Mouse (Mus musculus) gastrocnemius, postnatal 25 days (tissue): ENCODE results near the gene Rad51b. TPM values are rescaled to one million over a fixed set of nuclear protein-coding genes. Genes with fewer than 3 reads are reported as not detected.
A peak's percentile ranks its signal among the peaks of the same experiment; 100 is the strongest.

Experiments
- DNase-seq: peaks from one replicate; pipeline ENCODE4 v3.0.0; 2022
- total RNA-seq, 2 experiments: library from RNA; stranded (reverse); gene quantifications; 1 replicate in 1 of 2; 2 replicates in 1 of 2; pipeline ENCODE4 v1.2.3; 2021

Gene Rad51b
- total RNA-seq, 2 experiments from 2014 or later: 0.13 TPM; not detected in 1

DNA sequence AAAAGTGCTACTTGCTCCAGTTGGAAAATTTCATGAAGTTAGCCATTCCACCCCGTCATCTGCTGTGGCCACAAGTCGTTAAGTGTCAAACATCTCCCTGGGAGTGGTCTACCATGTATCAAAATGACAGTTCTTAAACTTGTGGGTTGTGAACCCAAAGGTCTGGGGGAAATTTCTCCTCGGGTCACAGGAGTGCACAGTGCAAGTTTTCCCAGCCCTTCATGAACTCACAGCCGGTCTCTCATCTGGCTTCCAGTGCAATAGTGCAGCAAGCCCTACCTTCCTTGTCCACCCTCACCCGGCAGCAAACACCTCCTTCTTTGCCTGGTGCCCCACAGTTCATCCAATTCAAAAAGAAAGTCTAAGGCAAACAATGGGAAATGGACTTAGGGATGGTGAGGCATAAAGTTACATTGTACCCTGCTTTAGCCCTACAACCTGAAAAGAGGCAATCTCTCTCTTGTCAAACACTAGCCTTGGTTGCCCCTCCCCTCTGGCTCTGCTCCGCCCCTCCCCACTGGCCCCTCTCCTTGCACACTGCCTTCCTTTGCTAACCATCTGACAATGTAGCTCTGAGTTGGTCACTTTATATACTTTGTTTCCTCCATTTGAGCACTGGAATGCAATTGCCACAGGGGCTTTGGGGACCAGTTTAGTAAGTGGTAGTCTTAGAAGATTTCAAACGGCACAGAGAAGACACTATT lies 390.8 kb downstream of the Rad51b start:
- DNase-seq: no peak

DNA sequence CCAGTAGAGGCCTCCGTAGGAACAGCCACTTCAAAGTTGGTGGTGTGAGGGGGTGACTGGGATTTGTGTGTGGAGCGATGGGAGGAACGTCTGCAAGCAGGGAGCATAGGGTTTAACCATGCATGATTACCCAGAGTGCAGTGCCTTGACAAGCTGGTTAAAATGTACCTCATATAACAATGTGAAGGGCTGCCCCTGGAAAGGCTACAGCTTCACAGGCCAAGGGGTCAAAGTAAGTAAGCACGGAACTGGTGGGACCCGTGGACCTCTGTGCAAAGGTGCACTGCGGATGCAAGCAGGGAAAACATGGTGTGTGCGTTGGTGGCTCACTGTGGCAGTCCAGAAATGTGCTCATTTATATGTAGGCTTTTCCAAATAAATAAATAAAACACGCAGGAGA lies 392.2 kb downstream of the Rad51b start:
- no peak for DNase-seq

DNA sequence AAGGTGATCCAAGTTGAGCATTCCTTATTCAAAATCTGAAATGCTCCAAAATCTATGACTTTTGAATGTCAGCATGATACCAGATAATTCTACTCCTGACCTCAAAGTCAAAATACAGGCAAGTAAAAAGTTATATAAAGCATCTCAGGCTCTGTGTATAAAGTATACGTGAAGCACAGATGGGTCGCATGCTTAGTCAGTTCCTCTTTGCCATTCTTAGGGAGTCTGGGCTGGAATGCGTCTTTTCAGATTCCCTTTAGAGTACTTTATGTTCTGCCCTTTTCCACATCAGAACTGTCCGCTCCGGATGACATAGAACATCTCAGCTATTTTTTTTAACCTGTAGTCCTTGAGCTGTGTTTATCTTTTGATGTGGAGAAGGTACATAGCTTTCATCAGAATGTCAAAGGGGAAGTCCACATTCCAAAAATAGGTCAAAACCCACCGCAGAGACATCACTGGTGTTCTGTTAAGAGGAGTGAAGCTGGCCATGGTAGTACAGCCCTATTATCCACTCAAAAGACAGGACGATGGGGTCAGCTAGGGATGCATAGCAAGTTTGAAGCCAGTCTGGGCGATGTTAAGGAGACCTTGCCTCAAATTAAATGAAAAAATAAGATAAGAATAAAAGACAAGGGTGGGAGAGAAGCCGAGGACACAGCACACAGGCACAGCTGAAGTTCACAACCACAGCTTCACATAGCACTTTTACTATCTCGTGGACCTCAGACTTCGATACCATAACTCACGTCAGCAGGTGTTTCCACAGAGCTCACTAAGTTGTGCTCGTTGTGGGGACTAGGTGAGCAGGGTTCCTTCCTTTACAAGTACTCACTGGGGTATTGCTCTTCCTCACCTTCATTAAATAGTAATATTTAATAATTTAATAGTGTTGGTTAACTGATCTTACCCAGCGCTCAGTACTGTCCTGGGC lies 395.1 kb downstream of the Rad51b start:
- no peak for DNase-seq

DNA sequence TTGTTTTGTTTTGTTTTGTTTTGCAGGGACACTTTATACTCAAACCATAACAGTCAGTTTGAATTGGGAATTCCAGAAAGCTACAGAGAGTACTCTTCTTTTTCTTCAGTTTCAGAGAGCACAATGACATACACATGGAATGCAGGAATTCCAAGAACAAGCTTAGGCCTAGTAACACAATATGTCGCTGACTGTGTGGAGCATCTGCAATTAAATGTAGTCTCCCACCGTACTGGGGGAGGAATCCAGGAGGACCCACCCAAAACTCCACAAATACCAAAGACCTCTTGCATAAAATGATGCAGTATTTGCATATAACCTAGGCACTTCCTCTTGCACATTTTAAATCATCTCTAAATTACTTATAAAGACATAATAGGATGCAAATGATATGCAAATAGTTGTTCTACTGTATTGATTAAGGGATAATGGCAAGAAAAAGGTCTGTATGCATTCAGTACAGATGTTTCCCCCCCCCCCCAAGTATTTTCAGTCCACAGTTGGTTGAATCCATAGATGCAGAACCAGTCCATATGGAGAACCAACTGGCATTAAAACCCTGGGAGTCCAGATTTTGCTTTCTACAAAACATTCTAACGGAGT lies 398.9 kb downstream of the Rad51b start:
- DNase-seq: no peak

DNA sequence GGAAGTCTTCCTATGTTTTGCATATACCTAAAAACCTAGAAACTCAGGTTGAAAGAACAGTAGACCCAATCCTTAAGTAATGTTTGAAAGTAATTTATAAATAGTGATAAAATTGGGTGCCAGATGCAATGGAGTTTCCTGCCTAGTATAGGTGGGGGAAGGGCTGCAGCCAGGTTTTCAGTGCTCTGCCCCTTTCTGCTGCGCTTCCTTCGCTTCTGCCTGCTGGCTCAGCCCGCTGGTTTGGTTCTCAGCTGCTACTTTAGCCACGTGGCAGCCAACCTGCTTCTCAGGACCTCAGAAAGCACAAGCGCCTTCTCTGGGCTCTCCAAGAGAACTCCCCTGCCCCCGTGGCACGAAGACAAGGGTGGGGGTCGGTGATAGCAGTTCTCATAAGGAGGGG lies 406.5 kb downstream of the Rad51b start:
- DNase-seq: no peak

DNA sequence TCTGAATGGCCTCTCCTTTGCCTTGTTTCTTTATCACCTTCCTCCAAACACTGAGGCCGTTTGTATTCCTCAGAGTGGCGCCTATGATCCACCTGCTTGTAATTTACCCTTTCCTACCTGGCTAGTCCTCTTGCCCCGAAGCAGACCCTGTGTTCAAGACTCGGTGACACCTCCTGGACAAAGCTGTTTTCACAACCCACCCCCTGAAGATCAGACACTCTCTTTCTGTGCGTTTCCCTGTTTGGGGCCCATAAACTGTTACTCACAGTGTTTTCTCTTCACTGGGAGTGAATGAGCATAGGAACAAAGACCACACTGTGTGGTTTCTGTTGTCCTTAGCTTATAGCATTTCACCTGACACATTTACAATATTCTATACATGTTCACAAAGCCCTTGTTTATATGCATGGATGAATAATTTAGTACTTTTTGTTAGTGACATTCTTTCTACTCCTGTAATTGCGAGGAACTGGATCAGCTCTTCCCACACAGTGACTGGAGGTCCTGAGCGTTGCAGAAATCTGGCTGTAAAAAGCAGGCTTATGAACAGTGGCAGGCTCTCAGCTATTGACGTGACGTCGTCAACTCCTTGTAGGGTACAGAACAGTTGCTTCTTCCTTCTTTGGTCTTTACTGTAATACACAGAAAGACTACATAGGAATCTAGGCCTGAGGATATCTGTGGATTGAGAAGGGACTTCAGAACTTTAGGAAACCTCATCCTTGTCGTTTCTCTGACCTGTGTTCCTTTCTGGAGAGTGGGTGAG lies 408.6 kb downstream of the Rad51b start:
- DNase-seq: no peak

DNA sequence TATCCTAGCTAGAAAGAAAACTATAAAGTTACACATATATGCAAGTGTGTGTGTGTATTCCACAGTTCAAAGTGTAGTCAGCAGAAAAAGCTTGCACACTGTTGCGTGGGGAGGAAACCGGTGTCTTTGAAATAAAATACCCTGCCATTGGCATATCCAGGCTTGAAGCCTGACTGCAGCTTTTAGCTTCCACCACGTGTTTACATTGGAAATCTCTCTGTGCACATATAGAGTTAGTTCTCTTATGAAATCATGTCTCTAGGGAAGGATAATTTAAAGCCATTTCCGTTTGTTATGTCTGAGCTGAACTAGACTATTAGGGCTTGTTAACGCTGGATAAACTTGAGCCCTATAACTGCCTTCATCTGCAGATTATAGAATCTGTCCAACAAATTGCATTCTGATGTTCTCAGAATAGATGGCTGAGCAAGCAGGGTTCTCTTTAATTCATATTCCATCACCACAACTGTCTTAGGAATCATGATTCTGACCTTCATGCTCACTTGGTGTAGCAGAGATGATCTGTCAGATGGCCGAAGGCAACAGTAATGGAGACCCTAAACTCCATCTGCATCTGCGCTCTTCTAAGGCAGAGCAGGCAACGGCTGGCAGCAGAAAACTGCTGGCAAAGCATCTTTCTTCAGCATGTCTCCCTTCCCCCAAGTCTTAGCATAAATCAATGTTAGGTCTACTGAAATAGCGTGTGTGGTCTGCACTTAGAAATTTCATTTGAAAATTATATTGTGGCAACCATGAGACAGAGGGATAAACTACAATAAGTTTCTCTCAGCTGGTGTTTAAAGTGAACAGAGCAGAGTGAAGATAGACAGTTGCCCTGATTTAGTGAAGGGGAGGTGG lies 410.7 kb downstream of the Rad51b start:
- DNase-seq: no peak

DNA sequence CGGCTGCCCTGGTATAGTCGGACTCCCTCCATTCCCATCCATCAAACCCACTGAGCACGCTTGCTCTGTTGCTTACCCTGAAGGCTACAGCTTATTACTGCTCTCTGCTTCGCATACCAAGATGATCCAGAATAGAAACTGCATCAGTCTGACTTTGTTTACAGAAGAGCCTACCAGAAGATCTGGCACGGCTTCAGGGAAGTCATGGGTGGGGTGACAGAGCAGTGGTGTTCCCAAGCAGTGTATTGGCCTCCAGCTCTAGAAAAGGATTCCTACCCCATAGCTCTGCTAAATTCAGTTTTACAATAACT lies 411.3 kb downstream of the Rad51b start:
- DNase-seq: peak; percentile 21

DNA sequence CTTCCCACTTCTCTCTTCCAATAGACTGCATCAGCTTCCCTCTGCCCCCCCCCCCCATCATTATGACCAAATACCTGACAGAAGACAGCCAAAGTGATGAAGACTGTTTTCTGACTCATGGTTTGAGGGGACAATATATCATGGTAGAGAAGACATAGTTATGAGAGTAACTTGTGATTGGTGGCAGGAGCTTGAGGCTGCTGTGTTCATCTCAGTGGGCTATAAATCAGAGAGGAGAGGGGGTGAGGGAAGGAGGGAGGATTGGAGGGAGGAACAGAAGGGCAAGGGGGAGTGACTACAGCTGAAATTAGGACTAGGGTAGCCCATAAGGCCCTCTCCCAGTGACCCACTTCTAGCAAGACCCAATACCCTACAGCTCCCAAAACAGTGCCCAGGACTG lies 416.2 kb downstream of the Rad51b start:
- DNase-seq: no peak

DNA sequence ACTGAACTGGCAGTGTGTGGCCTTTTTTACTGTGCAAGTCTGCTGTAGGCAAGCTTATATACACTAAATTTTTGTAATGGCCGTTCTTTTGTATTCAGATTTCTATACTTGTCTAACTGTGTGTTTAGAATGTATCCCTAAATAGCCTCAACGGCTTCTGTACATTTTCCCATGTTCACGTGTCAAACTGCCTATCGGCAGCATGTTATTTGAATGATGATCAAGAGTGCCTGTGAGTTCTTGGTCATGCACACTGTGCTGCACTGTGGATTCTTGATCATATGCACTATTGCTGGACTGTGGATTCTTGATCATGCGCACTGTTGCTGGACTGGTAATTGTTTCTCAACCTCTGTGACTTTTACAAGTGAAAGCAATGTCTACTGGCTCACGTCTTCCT lies 417.4 kb downstream of the Rad51b start:
- DNase-seq: no peak

DNA sequence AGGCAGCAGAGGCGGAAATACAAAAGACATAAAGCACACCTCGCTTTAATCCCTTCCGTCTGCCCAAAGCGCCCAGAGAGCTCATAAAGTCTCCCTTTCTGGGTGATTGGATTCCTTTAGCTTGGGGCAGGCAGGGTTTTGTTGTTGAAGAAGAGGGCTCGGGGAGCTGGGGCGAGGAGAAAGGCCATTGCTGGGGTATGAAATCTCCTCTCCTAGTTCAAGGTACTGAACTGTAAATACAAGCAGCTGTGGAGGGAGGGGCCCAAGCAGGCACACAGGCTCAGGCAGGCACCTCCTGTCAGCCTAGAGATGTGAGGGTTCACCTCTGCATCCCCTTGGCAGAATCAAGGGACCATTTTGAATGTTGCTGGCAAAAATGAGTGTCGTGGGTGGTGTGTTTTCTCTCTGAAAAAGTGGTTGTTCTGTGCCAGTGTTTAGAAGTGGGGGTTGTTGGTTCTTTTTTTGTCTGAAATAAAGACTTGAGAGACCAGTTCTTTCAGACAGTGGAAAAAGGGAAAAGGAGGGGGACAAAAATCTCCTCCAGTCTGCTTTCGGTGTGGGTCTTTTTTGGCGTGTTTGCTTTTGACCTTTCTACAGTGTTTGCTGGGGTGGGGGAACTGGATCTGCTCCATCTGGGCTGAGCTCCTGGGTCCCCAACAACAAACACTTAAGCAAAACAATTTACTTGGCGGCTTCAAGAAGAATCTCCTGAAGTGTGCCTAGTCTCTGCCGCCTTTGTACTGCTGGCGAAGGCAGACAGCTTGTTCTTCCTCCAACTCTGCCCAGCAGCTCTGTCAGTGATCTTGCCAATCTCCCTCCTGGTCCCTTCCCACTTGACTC lies 418.6 kb downstream of the Rad51b start:
- no peak for DNase-seq

DNA sequence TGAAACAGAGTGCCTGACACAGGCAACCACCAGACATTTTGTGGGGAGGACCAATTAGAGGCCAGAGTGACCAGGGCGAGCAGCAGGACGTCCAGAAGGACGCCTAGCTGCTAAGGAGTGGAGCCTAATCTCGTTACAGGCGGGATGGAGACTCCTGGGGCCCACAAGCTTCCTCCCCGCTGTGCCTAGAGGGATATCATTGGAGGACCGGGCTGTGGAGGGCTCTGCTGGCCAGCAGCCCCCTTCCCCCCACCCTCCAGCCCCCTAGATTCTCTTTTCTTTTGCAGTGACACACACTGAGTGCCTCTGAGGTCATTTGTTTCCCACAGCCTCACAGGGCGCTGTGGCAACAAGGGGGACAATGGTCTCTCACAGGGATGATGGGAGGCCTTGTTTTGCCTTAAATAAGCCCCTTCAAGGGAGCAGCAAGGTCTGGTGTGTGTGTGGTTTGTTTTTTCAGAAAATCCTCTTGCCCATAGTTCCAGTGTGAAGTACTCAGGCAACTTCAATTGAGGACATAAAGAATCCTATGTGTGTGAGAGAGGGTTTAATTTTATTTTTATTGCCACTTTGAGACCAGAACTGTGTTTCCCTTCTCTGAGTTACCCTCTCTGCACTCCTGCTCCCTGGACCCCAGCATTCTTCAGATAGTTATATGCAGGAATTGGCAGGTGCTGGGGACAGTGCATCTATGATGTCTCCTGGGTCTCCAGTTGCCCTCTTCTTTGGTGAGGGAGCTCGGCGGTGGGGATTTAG lies 422.2 kb downstream of the Rad51b start:
- DNase-seq: no peak

DNA sequence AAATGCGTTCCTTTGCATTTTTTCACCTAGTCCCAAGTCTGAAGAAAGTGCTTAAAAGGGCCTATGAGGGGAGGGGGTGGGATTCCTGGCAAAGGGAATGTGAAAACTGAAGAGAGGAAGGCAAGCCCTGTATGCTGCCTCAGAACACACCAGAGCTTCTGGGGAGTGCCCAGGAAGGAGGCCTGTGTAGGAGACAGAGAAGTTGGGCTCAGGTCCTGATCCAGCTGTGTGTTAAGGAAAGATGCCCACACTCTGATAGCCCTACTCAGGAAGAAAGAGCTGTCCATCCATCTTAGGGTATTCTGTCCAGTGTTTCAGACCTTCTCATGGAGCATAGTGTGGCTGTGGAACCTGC lies 422.7 kb downstream of the Rad51b start:
- no peak for DNase-seq

DNA sequence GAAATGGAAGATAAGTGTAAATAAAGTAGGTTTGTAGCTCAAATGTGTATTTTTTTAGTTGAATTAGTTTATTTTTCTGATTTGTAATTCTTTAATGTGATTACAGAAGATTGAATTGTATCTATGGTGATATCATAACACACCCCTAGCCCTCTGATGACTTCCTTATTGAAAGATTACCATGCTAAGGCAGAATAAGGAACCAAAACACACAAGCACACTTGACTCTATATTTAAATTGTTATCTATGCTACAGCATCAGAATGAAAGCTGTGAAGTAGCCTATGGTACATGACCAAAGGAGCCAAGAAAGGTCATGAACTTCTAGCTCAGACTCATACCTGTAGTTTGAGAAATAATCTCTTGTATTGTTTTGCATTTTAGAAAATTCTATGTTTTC lies 427.8 kb downstream of the Rad51b start:
- DNase-seq: no peak

DNA sequence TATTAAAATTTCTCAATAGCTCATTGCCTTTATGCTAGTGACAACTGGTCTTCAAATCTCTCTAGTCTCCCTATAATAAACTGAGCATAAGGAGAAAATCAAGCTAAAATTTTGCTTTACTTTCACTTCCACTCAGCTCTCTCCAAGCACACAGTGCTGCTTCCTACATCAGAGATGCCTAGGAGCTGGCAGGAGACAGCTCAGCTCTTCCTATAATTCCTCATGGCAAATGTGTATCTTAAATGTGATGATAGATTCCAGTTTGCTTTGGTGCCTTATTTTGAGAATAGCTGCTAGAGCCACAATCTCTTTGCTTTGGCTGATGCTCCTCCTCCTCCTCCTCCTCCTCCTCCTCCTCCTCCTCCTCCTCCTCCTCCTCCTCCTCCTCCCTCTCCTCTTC lies 428.6 kb downstream of the Rad51b start:
- DNase-seq: no peak

DNA sequence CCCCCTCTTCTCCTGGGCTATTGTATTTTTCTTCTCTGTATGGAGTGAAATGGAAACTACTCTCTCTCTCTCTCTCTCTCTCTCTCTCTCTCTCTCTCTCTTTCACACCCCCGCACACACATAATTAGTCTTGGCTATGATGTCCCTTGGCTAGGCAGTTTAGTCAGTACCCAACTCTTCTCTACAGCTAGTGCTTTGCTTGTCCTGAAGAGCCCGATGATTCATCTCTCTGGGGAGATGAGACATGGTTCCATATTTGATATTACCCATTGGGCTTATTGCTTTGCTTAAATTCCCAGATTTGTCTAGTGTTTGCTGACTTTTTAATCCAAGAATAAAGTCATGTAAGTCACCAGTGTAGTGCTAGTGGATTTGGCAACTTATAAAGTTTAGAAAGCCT lies 429.0 kb downstream of the Rad51b start:
- DNase-seq: peak; percentile 45

DNA sequence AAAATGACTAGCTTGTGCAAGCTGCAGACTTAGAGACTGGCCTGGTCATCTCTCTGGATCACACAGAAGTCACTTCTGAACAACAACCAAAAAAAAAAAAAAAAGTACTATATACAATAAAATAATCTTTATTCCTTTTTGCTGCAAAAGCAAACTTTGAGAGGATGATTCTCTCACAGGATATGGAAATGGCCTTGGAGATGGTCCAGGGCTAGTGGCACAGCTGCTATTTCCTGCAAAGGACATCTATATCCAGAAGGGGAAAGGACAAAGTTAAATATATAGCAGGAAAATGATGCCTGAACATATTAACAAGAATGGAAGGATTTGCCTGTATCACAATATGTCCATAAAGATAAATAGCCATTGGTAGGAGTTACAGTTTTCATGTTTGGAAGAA lies 429.9 kb downstream of the Rad51b start:
- no peak for DNase-seq

DNA sequence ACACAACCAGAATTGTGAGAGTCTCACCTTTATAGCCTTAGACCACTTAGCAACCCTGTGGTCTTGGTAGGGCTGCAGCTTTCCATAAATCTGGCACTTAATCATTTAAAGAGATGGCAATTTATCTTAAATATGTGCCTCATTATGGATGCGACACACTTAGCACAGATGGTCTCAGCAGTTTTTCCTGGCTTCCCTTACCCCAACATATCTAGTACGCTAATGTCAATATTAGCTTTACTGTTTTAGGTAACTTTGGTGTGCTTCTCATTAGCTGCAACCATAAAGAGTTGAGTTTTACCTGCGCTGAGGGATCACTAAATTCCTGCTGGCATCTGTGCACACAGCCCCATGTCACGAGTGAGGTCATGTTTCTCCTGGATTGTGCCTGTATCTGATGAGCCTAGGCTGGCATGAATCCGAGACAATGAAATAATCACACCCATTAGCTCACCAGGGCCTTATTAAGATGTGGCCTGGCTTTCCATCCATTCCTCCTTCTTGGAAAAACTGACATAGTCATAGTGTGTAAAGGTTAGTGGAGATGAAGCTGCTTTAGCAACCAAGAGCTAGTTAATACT lies 432.9 kb downstream of the Rad51b start:
- no peak for DNase-seq

DNA sequence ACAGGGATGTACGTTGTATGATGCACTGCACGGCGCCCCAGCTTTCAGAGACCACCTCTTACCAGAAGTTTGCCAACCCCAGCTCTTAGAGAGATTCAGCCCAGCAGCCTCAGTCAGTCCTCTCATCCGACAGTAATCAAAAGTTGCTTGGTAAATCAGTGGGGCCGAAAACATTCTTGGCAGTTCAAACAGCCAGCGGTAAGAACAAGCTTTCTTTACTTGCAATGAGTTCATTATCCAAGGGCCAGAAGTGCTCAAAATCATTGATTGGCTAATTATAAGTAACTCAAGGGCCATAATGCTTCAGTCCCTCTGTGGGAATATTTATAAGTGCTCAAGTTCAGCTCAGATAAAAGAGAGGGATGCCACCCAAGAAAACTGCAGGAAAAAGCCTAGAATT lies 434.8 kb downstream of the Rad51b start:
- no peak for DNase-seq
